Mouse (Mus musculus) activated CD4-positive, CD25-positive, alpha-beta regulatory T cell, adult 4 months (primary cell): ENCODE results near the gene Hist1h1e. TPM values are rescaled to one million over a fixed set of nuclear protein-coding genes. Genes with fewer than 3 reads are reported as not detected.
"Not testable (repeated sequence)": the region's sequence is repeated elsewhere in the genome, so short reads cannot be mapped to it uniquely, and the experiment has no call there.

Experiments used
- ATAC-seq: one replicate; pipeline ENCODE4 v1.8.0; 2017
- polyA plus RNA-seq, 2 experiments: library from polyadenylated mRNA; unstranded; fragments of 100-300 nt; shearing (Covaris generic); gene quantifications; one replicate each; pipeline ENCODE4 v1.2.1; 2017

The Hist1h1e gene
- polyA plus RNA-seq, 2 experiments from 2014 or later, result 11.9 to 13.5 TPM

DNA sequence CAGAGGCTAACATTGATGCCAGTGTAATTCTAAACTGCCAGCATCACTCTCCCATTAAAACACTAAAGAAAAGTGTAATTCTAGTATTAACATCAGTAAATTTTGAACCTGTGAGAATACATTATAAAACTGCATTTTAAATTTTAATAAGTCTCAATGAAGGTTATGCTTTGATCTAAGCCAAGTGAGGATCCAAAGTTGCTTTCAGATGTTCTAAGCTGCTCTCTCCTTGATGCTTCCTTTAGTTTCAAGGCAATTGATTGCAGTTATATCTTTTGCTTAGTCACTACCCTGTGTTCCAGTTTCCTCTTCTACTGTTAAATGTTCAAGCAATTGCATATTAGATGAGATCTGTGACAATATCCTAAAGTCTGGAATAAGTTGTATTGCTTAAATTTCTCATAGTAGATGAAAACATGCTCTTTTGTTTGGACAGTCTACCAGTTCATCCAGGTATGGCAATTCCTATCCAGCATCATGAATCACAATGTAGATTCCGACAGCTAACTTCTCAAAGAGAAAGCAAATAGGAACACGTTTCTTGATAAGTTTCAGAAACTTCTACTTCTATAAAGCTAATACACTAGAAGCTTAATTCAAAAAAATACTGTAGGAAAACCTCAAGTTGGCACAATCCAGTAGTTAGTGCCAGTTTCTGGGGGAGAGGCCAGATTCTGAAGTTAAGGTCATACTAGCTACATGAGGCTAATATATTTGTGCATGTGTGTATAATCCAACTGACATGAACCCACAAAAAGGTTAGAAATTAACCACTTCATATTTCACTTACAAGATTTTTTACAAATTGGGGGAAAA, 49.9 kb downstream of the Hist1h1e start:
- ATAC-seq, result no peak

- not testable (repeated sequence) for ATAC-seq
Observed at GRCm38 (mm10) chr13:23571504-23572217, 50.7 kb downstream of the Hist1h1e start.

GRCm38 (mm10) chr13:23571022-23571503, 51.3 kb downstream of the Hist1h1e start, which contains the start of the genes Hist1h2ae and Hist1h2bg:
Hist1h2ae (minus strand) TSS chr13:23571220.
Hist1h2bg (plus strand) TSS chr13:23571396.
- peak; percentile 83 for ATAC-seq

Other genes starting within 250 kb of the Hist1h1e start
- gene Abt1, start 198.7 kb downstream of the Hist1h1e start, polyA plus RNA-seq, result 10 to 100 TPM; 10.4 to 11.1 TPM
- not detected for gene Btn1a1, start 156.7 kb downstream of the Hist1h1e start, polyA plus RNA-seq
- not detected for gene Btn2a2, start 133.7 kb downstream of the Hist1h1e start, polyA plus RNA-seq
- gene Hist1h4h, start 91.5 kb downstream of the Hist1h1e start, polyA plus RNA-seq, result 1 to 10 TPM; 2.7 to 3.2 TPM
- not detected for gene Hist1h2af, start 88.7 kb downstream of the Hist1h1e start, polyA plus RNA-seq
- gene Hist1h3g, start 87.1 kb downstream of the Hist1h1e start, polyA plus RNA-seq, result 1 to 10 TPM in 1 of 2 experiments, not detected in 1; 1.1 TPM
- under 1 TPM in 1 of 2 experiments, not detected in 1; 0.38 TPM for gene Hist1h2bh, start 79.2 kb downstream of the Hist1h1e start, polyA plus RNA-seq
- 1 to 10 TPM in 1 of 2 experiments, not detected in 1; 1.1 TPM for gene Hist1h3f, start 78.5 kb downstream of the Hist1h1e start, polyA plus RNA-seq
- 1 to 10 TPM in 1 of 2 experiments, not detected in 1; 2.8 TPM for gene Hist1h4f, start 70.9 kb downstream of the Hist1h1e start, polyA plus RNA-seq
- gene Hist1h1d, start 69.3 kb downstream of the Hist1h1e start, polyA plus RNA-seq, result under 1 TPM; 0.31 to 0.79 TPM
- gene Hist1h3e, start 60.2 kb downstream of the Hist1h1e start, polyA plus RNA-seq, result 1 to 10 TPM in 1 of 2 experiments, under 1 TPM in 1; 0.86 to 1.6 TPM
- gene Hist1h2ae, start 51.3 kb downstream of the Hist1h1e start, polyA plus RNA-seq, result 10 to 100 TPM; 26.7 to 59.1 TPM
- 1 to 10 TPM; 4.0 to 5.7 TPM for gene Hist1h2bg, start 51.2 kb downstream of the Hist1h1e start, polyA plus RNA-seq
- under 1 TPM in 1 of 2 experiments, not detected in 1; 0.83 TPM for gene Hist1h2bf, start 48.4 kb downstream of the Hist1h1e start, polyA plus RNA-seq
- 1 to 10 TPM in 1 of 2 experiments, not detected in 1; 2.3 TPM for gene Hist1h2ad, start 48.2 kb downstream of the Hist1h1e start, polyA plus RNA-seq
- gene Hist1h3d, start 46.8 kb downstream of the Hist1h1e start, polyA plus RNA-seq, result not detected
- gene Hist1h4d, start 41.0 kb downstream of the Hist1h1e start, polyA plus RNA-seq, result 10 to 100 TPM; 36.8 to 39.3 TPM
- gene Hist1h2be, start 1.4 kb downstream of the Hist1h1e start, polyA plus RNA-seq, result 1 to 10 TPM; 1.5 to 1.7 TPM
- under 1 TPM in 1 of 2 experiments, not detected in 1; 0.28 TPM for gene Hist1h2ac, start 61.4 kb upstream of the Hist1h1e start, polyA plus RNA-seq
- 1 to 10 TPM in 1 of 2 experiments, under 1 TPM in 1; 0.85 to 5.4 TPM for gene Hist1h2bc, start 61.6 kb upstream of the Hist1h1e start, polyA plus RNA-seq
- not detected for gene Hist1h1t, start 73.3 kb upstream of the Hist1h1e start, polyA plus RNA-seq
- gene Hist1h4c, start 75.9 kb upstream of the Hist1h1e start, polyA plus RNA-seq, result 1 to 10 TPM in 1 of 2 experiments, under 1 TPM in 1; 0.57 to 7.4 TPM
- gene Hfe, start 88.3 kb upstream of the Hist1h1e start, polyA plus RNA-seq, result under 1 TPM in 1 of 2 experiments, not detected in 1; 0.80 TPM
- 10 to 100 TPM in 1 of 2 experiments, 1 to 10 TPM in 1; 5.3 to 15.2 TPM for gene Hist1h1c, start 116.2 kb upstream of the Hist1h1e start, polyA plus RNA-seq
- gene Hist1h3c, start 123.0 kb upstream of the Hist1h1e start, polyA plus RNA-seq, result 1 to 10 TPM in 1 of 2 experiments, not detected in 1; 2.4 TPM
- under 1 TPM in 1 of 2 experiments, not detected in 1; 0.73 TPM for gene Hist1h2bb, start 124.2 kb upstream of the Hist1h1e start, polyA plus RNA-seq
- 1 to 10 TPM; 9.5 to 10.0 TPM for gene Hist1h2ab, start 128.6 kb upstream of the Hist1h1e start, polyA plus RNA-seq
- gene Hist1h3b, start 129.7 kb upstream of the Hist1h1e start, polyA plus RNA-seq, result not detected
- gene Hist1h4b, start 134.5 kb upstream of the Hist1h1e start, polyA plus RNA-seq, result 1 to 10 TPM in 1 of 2 experiments, not detected in 1; 2.8 TPM
- gene Hist1h4a, start 138.7 kb upstream of the Hist1h1e start, polyA plus RNA-seq, result 1 to 10 TPM in 1 of 2 experiments, not detected in 1; 3.1 TPM
- gene Hist1h3a, start 139.8 kb upstream of the Hist1h1e start, polyA plus RNA-seq, result 1 to 10 TPM in 1 of 2 experiments, under 1 TPM in 1; 0.73 to 1.7 TPM
- 1 to 10 TPM; 5.1 to 7.8 TPM for gene Hist1h1a, start 141.1 kb upstream of the Hist1h1e start, polyA plus RNA-seq
- gene Trim38, start 147.4 kb upstream of the Hist1h1e start, polyA plus RNA-seq, result not detected
- gene Slc17a2, start 184.4 kb upstream of the Hist1h1e start, polyA plus RNA-seq, result not detected
- not detected for gene Slc17a3, start 216.9 kb upstream of the Hist1h1e start, polyA plus RNA-seq
- not detected for gene Slc17a1, start 245.2 kb upstream of the Hist1h1e start, polyA plus RNA-seq